ENCODE assay signal across 8 mouse cellular contexts in the genomic region with DNA sequence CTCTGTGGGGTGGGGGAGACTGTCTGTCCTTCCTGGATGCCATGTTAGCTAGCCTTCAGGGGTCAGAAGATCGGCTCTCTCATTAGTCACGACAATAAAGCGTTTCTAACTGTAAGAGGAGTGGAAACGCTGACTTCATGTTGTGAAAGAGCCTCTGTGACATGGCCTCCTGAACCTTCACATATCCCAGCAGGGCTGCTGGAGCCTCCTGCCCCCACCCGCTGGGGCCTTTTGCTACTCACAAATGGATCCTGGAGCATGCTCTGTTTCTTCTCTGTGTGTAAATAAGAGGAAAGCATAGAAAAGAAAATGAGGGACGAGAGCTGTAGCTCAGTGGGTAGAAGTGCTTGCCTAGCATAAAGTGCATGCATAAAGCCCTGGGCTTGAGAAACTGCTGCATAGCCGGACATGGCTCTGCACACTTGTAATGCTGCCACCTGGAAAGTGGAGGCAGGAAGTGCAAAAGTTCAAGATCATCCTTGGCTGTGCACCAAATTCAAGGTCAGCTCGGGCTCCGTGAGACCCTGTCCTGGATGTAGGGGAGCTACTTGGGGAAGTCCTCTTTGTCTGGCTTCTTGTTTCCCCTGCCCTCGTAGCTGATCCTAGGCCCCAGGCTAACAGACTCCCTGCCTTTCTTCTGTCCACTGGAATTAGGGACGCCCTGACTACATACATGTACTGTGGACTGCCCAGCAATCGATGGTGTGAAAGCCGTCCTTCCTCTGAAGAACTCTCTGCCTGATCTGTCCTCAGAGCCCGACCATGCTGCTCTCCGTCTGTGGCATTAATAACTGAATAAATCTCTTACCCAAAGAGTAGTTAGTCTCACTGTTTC.
A peak's percentile ranks its signal among the peaks of the same experiment; 100 is the strongest.
DNase-seq lines count a peak whose midpoint lies in the region; ATAC-seq and TF ChIP-seq lines count a peak whose summit lies in the region.

No protein-coding gene starts in this region.

- TF ChIP-seq POLR2A in testis, adult 2 months (IDR thresholded peaks at IDR 0.05; ENCODE audit: control insufficient read depth, low read depth, low read length) = no peak

- TF ChIP-seq EP300 in liver, postnatal 0 days (IDR thresholded peaks at IDR 0.05; ENCODE audit: low read depth) = peak; percentile 31; the same call in 1 of the 2 replicates

- H3K27ac ChIP-seq in testis, adult 2 months (ENCODE audit: control insufficient read depth, insufficient read depth, low read depth, low read length) = peak overlapping the region; percentile 3; the same call in 1 of the 2 replicates
- H3K27ac ChIP-seq in forebrain, embryonic 12.5 days = peak overlapping the region; percentile 61
- H3K27ac ChIP-seq in intestine, postnatal 0 days (ENCODE audit: low read depth, low read length) = peak overlapping the region; percentile 86
- peak overlapping the region; percentile 59 for H3K27ac ChIP-seq in liver, postnatal 0 days (ENCODE audit: low read depth)
- H3K27ac ChIP-seq in stomach, embryonic 14.5 days (ENCODE audit: low read length) = peak overlapping the region; percentile 68

- 0 out of 2 replicates have a peak, but pooled peaks have one; percentile 33 for ATAC-seq in forebrain, embryonic 12.5 days (ENCODE audit: low FRiP score)
- peak; percentile 90 for ATAC-seq in intestine, postnatal 0 days
- peak; percentile 76 for ATAC-seq in liver, postnatal 0 days
- ATAC-seq in stomach, embryonic 14.5 days (ENCODE audit: insufficient number of reproducible peaks, insufficient read depth, low FRiP score, low read depth) = peak; percentile 29; the same call in 1 of the 2 replicates

- 28% methylated on average over 15 of the region's 15 CpGs for WGBS in forebrain, embryonic 12.5 days
- WGBS in intestine, postnatal 0 days = 39% methylated on average over 15 of the region's 15 CpGs
- 54% methylated on average over 15 of the region's 15 CpGs for WGBS in liver, postnatal 0 days (ENCODE audit: insufficient replicate concordance)
- 35% methylated on average over 15 of the region's 15 CpGs for WGBS in stomach, embryonic 14.5 days

- peaks cover 10% of the 10 kb centered on the region for H3K4me1 ChIP-seq in testis, adult 2 months (ENCODE audit: control insufficient read depth, insufficient read depth, low read length)
- peaks cover 27% of the 10 kb centered on the region for H3K4me1 ChIP-seq in forebrain, embryonic 12.5 days
- peaks cover 11% of the 10 kb centered on the region; the same call in 1 of the 2 replicates for H3K4me1 ChIP-seq in intestine, postnatal 0 days (replicated peaks; ENCODE audit: control insufficient read depth, insufficient read depth, low read length)
- peaks cover 32% of the 10 kb centered on the region for H3K4me1 ChIP-seq in liver, postnatal 0 days (ENCODE audit: insufficient read depth)
- H3K4me1 ChIP-seq in stomach, embryonic 14.5 days (ENCODE audit: control insufficient read depth, insufficient read depth, low read length) = peaks cover 20% of the 10 kb centered on the region

- H3K9ac ChIP-seq in forebrain, embryonic 12.5 days = no peak overlapping the region
- H3K9ac ChIP-seq in intestine, postnatal 0 days (ENCODE audit: low read depth, low read length) = peak overlapping the region; percentile 12; the same call in 1 of the 2 replicates
- no peak overlapping the region for H3K9ac ChIP-seq in liver, postnatal 0 days (replicated peaks)
- H3K9ac ChIP-seq in stomach, embryonic 14.5 days (replicated peaks; ENCODE audit: low read depth, low read length) = no peak overlapping the region

- TF ChIP-seq CTCF in testis, adult 2 months (IDR thresholded peaks at IDR 0.05; ENCODE audit: control insufficient read depth, insufficient read depth, insufficient replicate concordance, low read depth, low read length) = no peak
- TF ChIP-seq CTCF in intestine, postnatal 0 days (IDR thresholded peaks at IDR 0.05; ENCODE audit: low read depth) = 0 out of 2 replicates have a peak, but pooled peaks have one; percentile 8
- no peak for TF ChIP-seq CTCF in liver, postnatal 0 days (IDR thresholded peaks at IDR 0.05; ENCODE audit: low read depth)

- H3K36me3 ChIP-seq in testis, adult 2 months (ENCODE audit: control insufficient read depth, insufficient read depth, low read length) = no peaks in the 10 kb centered on the region
- peaks cover 19% of the 10 kb centered on the region for H3K36me3 ChIP-seq in forebrain, embryonic 12.5 days (replicated peaks)
- peaks cover 52% of the 10 kb centered on the region for H3K36me3 ChIP-seq in intestine, postnatal 0 days (ENCODE audit: control insufficient read depth, insufficient read depth)
- peaks cover 39% of the 10 kb centered on the region for H3K36me3 ChIP-seq in liver, postnatal 0 days (replicated peaks; ENCODE audit: insufficient read depth, low read length)
- H3K36me3 ChIP-seq in stomach, embryonic 14.5 days (ENCODE audit: control insufficient read depth, insufficient read depth, low read length) = peaks cover 38% of the 10 kb centered on the region

- H3K27me3 ChIP-seq in testis, adult 2 months (ENCODE audit: control insufficient read depth, insufficient read depth, low read length) = no peaks in the 10 kb centered on the region
- H3K27me3 ChIP-seq in forebrain, embryonic 12.5 days = peaks cover 4% of the 10 kb centered on the region; the same call in 1 of the 2 replicates
- no peaks in the 10 kb centered on the region for H3K27me3 ChIP-seq in intestine, postnatal 0 days (replicated peaks; ENCODE audit: control insufficient read depth, insufficient read depth, low read length)
- no peaks in the 10 kb centered on the region for H3K27me3 ChIP-seq in liver, postnatal 0 days (ENCODE audit: insufficient read depth, low read length)
- H3K27me3 ChIP-seq in stomach, embryonic 14.5 days (ENCODE audit: control insufficient read depth, insufficient read depth, low read length) = no peaks in the 10 kb centered on the region

- DNase-seq in testis, postnatal 14 days (ENCODE audit: low spot score) = no peak
- DNase-seq in liver, postnatal 0 days = peak; percentile 41
- DNase-seq in right cerebral cortex, postnatal 10 days (ENCODE audit: low spot score in 2 of 2) = no peak
- DNase-seq in testis, postnatal 10 days (ENCODE audit: low spot score) = no peak

- H3K4me3 ChIP-seq in testis, adult 2 months (ENCODE audit: control insufficient read depth, low read depth, low read length) = no peak overlapping the region
- no peak overlapping the region for H3K4me3 ChIP-seq in forebrain, embryonic 12.5 days (replicated peaks)
- H3K4me3 ChIP-seq in intestine, postnatal 0 days (ENCODE audit: low read depth, low read length) = no peak overlapping the region
- no peak overlapping the region for H3K4me3 ChIP-seq in liver, postnatal 0 days (ENCODE audit: low read depth, low read length)
- H3K4me3 ChIP-seq in stomach, embryonic 14.5 days (ENCODE audit: low read depth, low read length) = no peak overlapping the region

- no peaks in the 10 kb centered on the region for H3K9me3 ChIP-seq in forebrain, embryonic 12.5 days
- no peaks in the 10 kb centered on the region for H3K9me3 ChIP-seq in intestine, postnatal 0 days (ENCODE audit: control insufficient read depth)
- no peaks in the 10 kb centered on the region for H3K9me3 ChIP-seq in liver, postnatal 0 days (ENCODE audit: low read length)
- H3K9me3 ChIP-seq in stomach, embryonic 14.5 days (ENCODE audit: control insufficient read depth, low read depth, low read length) = no peaks in the 10 kb centered on the region

- H3K4me2 ChIP-seq in forebrain, embryonic 12.5 days = 0 out of 2 replicates have a peak overlapping the region, but pooled peaks have one; percentile 8
- H3K4me2 ChIP-seq in intestine, postnatal 0 days (replicated peaks; ENCODE audit: low read depth) = no peak overlapping the region
- H3K4me2 ChIP-seq in liver, postnatal 0 days (ENCODE audit: low read depth, low read length) = no peak overlapping the region
- no peak overlapping the region for H3K4me2 ChIP-seq in stomach, embryonic 14.5 days (replicated peaks; ENCODE audit: low read depth, low read length)

Comparison
In these comparisons a context has a peak if more than half of its experiments do, and no peak if none do; other contexts are left out.
1. H3K27ac ChIP-seq: peak in every context shown above with its lines; median percentile 86 in intestine, postnatal 0 days; 68 in stomach, embryonic 14.5 days; 61 in forebrain, embryonic 12.5 days; 59 in liver, postnatal 0 days; 3 in testis, adult 2 months.
2. ATAC-seq: peak in every context shown above with its lines; median percentile 90 in intestine, postnatal 0 days; 76 in liver, postnatal 0 days; 33 in forebrain, embryonic 12.5 days; 29 in stomach, embryonic 14.5 days.